Mouse (Mus musculus): ENCODE data around the gene Slc45a3.

The Slc45a3 gene

GRCm38 (mm10) chr1:131964100-131964499 is 1.3 kb downstream of the Slc45a3 start:
- in situ Hi-C loops (cut with MboI, MseI): no loop called here

GRCm38 (mm10) chr1:131964580-131964979 is 1.8 kb downstream of the Slc45a3 start:
- in situ Hi-C loops (cut with MboI, MseI): no loop called here

- in situ Hi-C loops (cut with MboI, MseI): no loop called here
These were observed 3.1 kb downstream of the Slc45a3 start for GRCm38 (mm10) chr1:131965818-131966217.

GRCm38 (mm10) chr1:131967336-131967735 is 4.6 kb downstream of the Slc45a3 start:
- in situ Hi-C loops (cut with MboI, MseI): no loop called here

- in situ Hi-C loops (cut with MboI, MseI): no loop called here
These were observed 5.8 kb downstream of the Slc45a3 start for GRCm38 (mm10) chr1:131968556-131968955.

GRCm38 (mm10) chr1:131968983-131969382 is 6.2 kb downstream of the Slc45a3 start:
- in situ Hi-C loops (cut with MboI, MseI): no loop called here

GRCm38 (mm10) chr1:131969825-131970224 is 7.1 kb downstream of the Slc45a3 start:
- in situ Hi-C loops (cut with MboI, MseI): no loop called here

GRCm38 (mm10) chr1:131970322-131970660 is 7.5 kb downstream of the Slc45a3 start:
- in situ Hi-C loops (cut with MboI, MseI): no loop called here

- in situ Hi-C loops (cut with MboI, MseI): no loop called here
These were observed 8.1 kb downstream of the Slc45a3 start for GRCm38 (mm10) chr1:131970661-131971520.

GRCm38 (mm10) chr1:131971771-131972497 is 9.2 kb downstream of the Slc45a3 start:
- in situ Hi-C loops (cut with MboI, MseI): no loop called here

- in situ Hi-C loops (cut with MboI, MseI): no loop called here
These were observed 9.9 kb downstream of the Slc45a3 start for GRCm38 (mm10) chr1:131972498-131973334.

- in situ Hi-C loops (cut with MboI, MseI): no loop called here
These were observed 11.2 kb downstream of the Slc45a3 start for GRCm38 (mm10) chr1:131973991-131974390.

- in situ Hi-C loops (cut with MboI, MseI): loop anchor here (5.0 kb wide), 2 partner anchors 70 to 140 kb away; no protein-coding TSS in a partner anchor
These were observed 14.1 kb downstream of the Slc45a3 start for GRCm38 (mm10) chr1:131976886-131977285.

- in situ Hi-C loops (cut with MboI, MseI): no loop called here
These were observed 17.7 kb downstream of the Slc45a3 start for GRCm38 (mm10) chr1:131980471-131980870.

GRCm38 (mm10) chr1:131981378-131982013 is 18.7 kb downstream of the Slc45a3 start:
- in situ Hi-C loops (cut with MboI, MseI): no loop called here

GRCm38 (mm10) chr1:131982907-131983306 is 20.1 kb downstream of the Slc45a3 start:
- in situ Hi-C loops (cut with MboI, MseI): no loop called here

- in situ Hi-C loops (cut with MboI, MseI): no loop called here
These were observed 21.0 kb downstream of the Slc45a3 start for GRCm38 (mm10) chr1:131983806-131984205.

- in situ Hi-C loops (cut with MboI, MseI): no loop called here
These were observed 24.7 kb downstream of the Slc45a3 start for GRCm38 (mm10) chr1:131987432-131987831.

- in situ Hi-C loops (cut with MboI, MseI): no loop called here
These were observed 26.7 kb downstream of the Slc45a3 start for GRCm38 (mm10) chr1:131989476-131989875.

- in situ Hi-C loops (cut with MboI, MseI): loop anchor here (10.0 kb wide), 1 partner anchor 115 kb away; no protein-coding TSS in a partner anchor
These were observed 27.5 kb downstream of the Slc45a3 start for GRCm38 (mm10) chr1:131990083-131990760.

- in situ Hi-C loops (cut with MboI, MseI): loop anchor here (10.0 kb wide), 1 partner anchor 112 kb away; no protein-coding TSS in a partner anchor
These were observed 29.8 kb downstream of the Slc45a3 start for GRCm38 (mm10) chr1:131992561-131993001.

Data from T-helper 2 cell (primary cell).